Mouse (Mus musculus): ENCODE measurements around the gene Lyzl4. TPM values are rescaled to one million over a fixed set of nuclear protein-coding genes. Genes with fewer than 3 reads are reported as not detected.

Lyzl4 gene
- total RNA-seq, 2 experiments from 2014 or later = 1.7 to 2.3 TPM

- Histone ChIP-seq H3K27ac (no peak overlapping the region), H3K4me3 (no peak overlapping the region)
- no peak for DNase-seq (ENCODE audit: extremely low spot score in 1 of 2, low spot score in 2 of 2)
- intact Hi-C loops (cut with DNase I) = no loop called here
- no peak for TF ChIP-seq CTCF (IDR thresholded peaks at IDR 0.05)
These were observed 3.0 kb upstream of the Lyzl4 start for GRCm38 (mm10) chr9:121644855-121645254.

DNA sequence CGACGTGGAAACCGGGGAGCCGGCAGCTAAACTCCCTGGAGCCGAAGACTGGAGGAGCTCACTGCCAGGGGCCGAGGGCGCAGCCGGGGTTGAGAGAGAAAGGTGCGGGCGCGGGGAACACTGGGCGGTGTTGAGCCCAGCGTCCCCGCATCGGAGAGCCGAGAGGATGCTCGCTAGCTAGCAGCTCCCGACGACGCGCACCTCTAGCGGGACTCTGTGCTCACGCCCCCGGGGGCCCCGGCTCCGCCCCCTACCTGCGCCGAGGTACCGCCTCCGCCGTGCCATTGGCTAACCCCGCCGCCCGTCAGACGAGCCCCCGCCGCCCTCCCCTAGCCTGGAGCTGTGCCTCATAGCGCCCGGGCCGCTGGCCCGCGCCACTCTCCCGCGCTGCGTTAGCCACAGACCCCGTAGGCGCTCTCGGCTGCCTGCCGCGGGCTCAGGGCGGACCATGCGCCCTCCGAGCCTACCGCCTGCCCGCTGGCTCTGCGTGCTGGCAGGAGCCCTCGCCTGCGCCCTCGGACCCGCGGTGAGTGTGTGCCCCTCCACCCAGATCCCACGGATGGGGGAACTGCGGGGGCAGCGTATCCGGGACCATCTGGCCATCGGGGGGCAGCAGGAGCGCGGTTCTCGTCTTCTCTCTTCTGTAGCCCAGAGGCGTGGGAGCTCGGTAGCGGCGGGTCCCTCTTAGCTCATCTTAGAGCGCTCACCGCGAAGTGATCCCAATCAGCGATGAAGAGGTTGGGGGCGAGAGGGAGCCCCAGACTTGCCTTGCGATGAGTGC is 695 bp upstream of the Lyzl4 start, which contains the start of gene Vipr1:
TSS of gene Vipr1 (plus strand) at position 316 of the 781 bp plus-strand sequence.
- peak within 1 kb of the TSS; percentile 93 for H3K27ac ChIP-seq
- peak; percentile 88 to 90 for DNase-seq (ENCODE audit: extremely low spot score in 1 of 2, low spot score in 2 of 2)
- H3K4me3 ChIP-seq = peak within 1 kb of the TSS; percentile 59
- intact Hi-C loops (cut with DNase I) = loop anchor here (1.0 kb wide), 1 partner anchor 25 kb away; no protein-coding TSS in a partner anchor
- no peak; the same call in 1 of the 2 replicates for TF ChIP-seq CTCF (IDR thresholded peaks at IDR 0.05)

DNA sequence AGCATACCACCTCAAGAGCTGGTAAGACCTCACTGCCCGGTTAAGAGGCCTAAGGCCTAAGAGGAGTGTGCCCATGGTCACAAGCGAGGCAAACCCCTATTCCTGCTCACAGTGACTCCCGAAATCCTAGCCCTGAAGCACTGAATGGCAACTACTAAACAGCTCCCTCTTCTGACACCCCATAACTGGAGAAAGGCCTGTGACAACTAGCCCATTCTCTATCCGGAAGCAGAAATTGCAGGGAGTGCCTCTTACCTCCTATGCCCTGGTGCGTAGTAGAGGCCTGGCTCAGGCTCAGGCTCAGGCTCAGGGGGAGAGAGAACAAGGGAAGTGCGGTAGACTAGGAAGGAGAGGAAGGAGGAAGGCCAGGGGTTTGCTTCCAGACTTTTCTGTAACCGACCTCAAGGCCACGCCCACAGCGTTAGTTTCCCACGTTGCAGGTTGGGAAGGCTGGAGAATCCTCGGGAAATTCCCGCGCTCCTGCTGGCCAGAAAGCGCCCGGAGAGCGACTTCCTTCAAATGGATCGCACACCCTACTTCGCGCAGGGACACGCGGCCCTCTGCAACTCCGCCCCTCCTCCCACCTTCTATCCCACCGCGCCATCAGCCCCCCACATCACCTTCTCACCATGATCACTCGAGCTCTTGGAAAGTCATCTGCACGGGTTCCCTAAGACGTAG is 521 bp downstream of the Lyzl4 start:
- Histone ChIP-seq H3K4me3 (peak overlapping the region; percentile 59), H3K27ac (peak overlapping the region; percentile 93)
- TF ChIP-seq CTCF (IDR thresholded peaks at IDR 0.05) = no peak; the same call in 1 of the 2 replicates
- peak in 1 of 2 experiments; percentile 45 for DNase-seq (ENCODE audit: extremely low spot score in 1 of 2, low spot score in 2 of 2)
- intact Hi-C loops (cut with DNase I) = no loop called here

- DNase-seq (ENCODE audit: extremely low spot score in 1 of 2, low spot score in 2 of 2) = peak; percentile 75 to 83
- Histone ChIP-seq H3K4me3 (peak overlapping the region; percentile 59), H3K27ac (peak overlapping the region; percentile 93)
- intact Hi-C loops (cut with DNase I) = no loop called here
- no peak for TF ChIP-seq CTCF (IDR thresholded peaks at IDR 0.05)
These were observed 2.1 kb downstream of the Lyzl4 start for GRCm38 (mm10) chr9:121639790-121640189.

GRCm38 (mm10) chr9:121635835-121636576 is 5.9 kb downstream of the Lyzl4 start:
- TF ChIP-seq CTCF (IDR thresholded peaks at IDR 0.05) = no peak
- Histone ChIP-seq H3K4me3 (no peak overlapping the region), H3K27ac (peak overlapping the region; percentile 19; the same call in 1 of the 2 replicates)
- intact Hi-C loops (cut with DNase I) = no loop called here
- DNase-seq (ENCODE audit: extremely low spot score in 1 of 2, low spot score in 2 of 2) = no peak

DNA sequence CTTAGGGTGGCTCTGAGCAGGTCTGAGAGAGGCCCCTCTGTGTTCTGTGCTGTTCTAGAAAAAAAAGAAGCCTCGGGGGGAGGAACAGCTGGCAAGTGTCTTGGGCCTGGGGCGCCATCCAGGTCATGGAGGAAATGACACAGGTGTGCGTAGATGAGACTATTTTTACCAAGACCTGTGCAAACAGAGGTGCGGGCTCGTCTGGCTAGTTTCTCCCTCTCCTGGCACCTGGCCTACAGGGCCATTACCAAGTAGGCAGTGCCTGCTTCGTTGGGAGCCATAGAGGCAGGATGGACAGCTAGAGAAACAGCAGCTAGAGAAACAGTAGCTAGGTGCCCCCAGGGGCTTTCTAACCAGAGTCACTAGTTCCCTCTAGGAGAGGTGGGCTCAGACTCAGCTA is 8.6 kb downstream of the Lyzl4 start:
- no peak for DNase-seq (ENCODE audit: extremely low spot score in 1 of 2, low spot score in 2 of 2)
- Histone ChIP-seq H3K4me3 (no peak overlapping the region), H3K27ac (no peak overlapping the region)
- intact Hi-C loops (cut with DNase I) = no loop called here
- TF ChIP-seq CTCF (IDR thresholded peaks at IDR 0.05) = no peak

GRCm38 (mm10) chr9:121632891-121633290 is 9.0 kb downstream of the Lyzl4 start:
- no peak for DNase-seq (ENCODE audit: extremely low spot score in 1 of 2, low spot score in 2 of 2)
- intact Hi-C loops (cut with DNase I) = no loop called here
- no peak for TF ChIP-seq CTCF (IDR thresholded peaks at IDR 0.05)
- H3K27ac ChIP-seq = no peak overlapping the region
- no peak overlapping the region for H3K4me3 ChIP-seq

- no peak overlapping the region for H3K4me3 ChIP-seq
- H3K27ac ChIP-seq = 0 out of 2 replicates have a peak overlapping the region, but pooled peaks have one; percentile 15
- DNase-seq (ENCODE audit: extremely low spot score in 1 of 2, low spot score in 2 of 2) = no peak
- no peak for TF ChIP-seq CTCF (IDR thresholded peaks at IDR 0.05)
- intact Hi-C loops (cut with DNase I) = no loop called here
These were observed 9.9 kb downstream of the Lyzl4 start for GRCm38 (mm10) chr9:121631946-121632345.

GRCm38 (mm10) chr9:121630627-121631026 is 11.3 kb downstream of the Lyzl4 start:
- no peak for TF ChIP-seq CTCF (IDR thresholded peaks at IDR 0.05)
- intact Hi-C loops (cut with DNase I) = no loop called here
- H3K4me3 ChIP-seq = no peak overlapping the region
- no peak overlapping the region for H3K27ac ChIP-seq
- no peak for DNase-seq (ENCODE audit: extremely low spot score in 1 of 2, low spot score in 2 of 2)

- no peak for DNase-seq (ENCODE audit: extremely low spot score in 1 of 2, low spot score in 2 of 2)
- intact Hi-C loops (cut with DNase I) = no loop called here
- TF ChIP-seq CTCF (IDR thresholded peaks at IDR 0.05) = no peak
- H3K4me3 ChIP-seq = no peak overlapping the region
- H3K27ac ChIP-seq = no peak overlapping the region
These were observed 17.0 kb downstream of the Lyzl4 start for GRCm38 (mm10) chr9:121624920-121625319.

GRCm38 (mm10) chr9:121623235-121623634 is 18.7 kb downstream of the Lyzl4 start:
- intact Hi-C loops (cut with DNase I) = no loop called here
- TF ChIP-seq CTCF (IDR thresholded peaks at IDR 0.05) = no peak
- H3K27ac ChIP-seq = no peak overlapping the region
- no peak for DNase-seq (ENCODE audit: extremely low spot score in 1 of 2, low spot score in 2 of 2)
- no peak overlapping the region for H3K4me3 ChIP-seq

- DNase-seq (ENCODE audit: extremely low spot score in 1 of 2, low spot score in 2 of 2) = no peak
- TF ChIP-seq CTCF (IDR thresholded peaks at IDR 0.05) = no peak
- no peak overlapping the region for H3K4me3 ChIP-seq
- no peak overlapping the region for H3K27ac ChIP-seq
- intact Hi-C loops (cut with DNase I) = no loop called here
These were observed 22.5 kb downstream of the Lyzl4 start for GRCm38 (mm10) chr9:121619441-121619840.

Data from left cerebral cortex, adult 2 months (tissue).